Mouse (Mus musculus) cerebellum, adult 2 months (tissue): Measurements from ENCODE around the gene Nyx. TPM values are rescaled to one million over a fixed set of nuclear protein-coding genes. Genes with fewer than 3 reads are reported as not detected.

Experiments used
- DNase-seq, 2 experiments: peaks; one replicate each; pipeline ENCODE4 v3.0.0; 2021
- H3K27ac ChIP-seq: fragments of 200-500 bp; 2 replicates; pipeline ENCODE4 v1.5.1; 2012; ENCODE audit warnings: low read length, control low read depth, inconsistent platforms; ENCODE audit not compliant: insufficient read depth
- H3K27me3 ChIP-seq: fragments of 200-500 bp; 2 replicates; pipeline ENCODE4 v1.6.1; 2012; ENCODE audit warnings: inconsistent platforms, mild to moderate bottlenecking, low read length, moderate library complexity; ENCODE audit not compliant: control insufficient read depth, insufficient read depth
- H3K4me1 ChIP-seq: fragments of 200-500 bp; 2 replicates; pipeline ENCODE4 v1.6.1; 2011; ENCODE audit warnings: low read length; ENCODE audit not compliant: control insufficient read depth, insufficient read depth
- H3K4me3 ChIP-seq: fragments of 200-500 bp; replicated peaks from 2 replicates; pipeline ENCODE3; 2011; ENCODE audit warnings: mild to moderate bottlenecking, low read depth, low read length, control low read depth; ENCODE audit not compliant: insufficient read depth
- CTCF ChIP-seq: fragments of 200-500 bp; IDR thresholded peaks from 2 replicates; pipeline ENCODE4 v1.5.1; 2011; ENCODE audit warnings: low read depth, mild to moderate bottlenecking, control low read depth, low read length, moderate library complexity, borderline replicate concordance; ENCODE audit not compliant: insufficient read depth
- POLR2A ChIP-seq: fragments of 200-500 bp; IDR thresholded peaks from 2 replicates; pipeline ENCODE4 v1.6.1; 2011; ENCODE audit warnings: low read length, control low read depth, borderline replicate concordance; ENCODE audit not compliant: insufficient read depth
- WGBS: fragments of 180-500 bp; shearing (Covaris S2); methylation state at CpG from one replicate; pipeline ENCODE4 v1.1.7; 2018; 5-methylcytosine and 5-hydroxymethylcytosine counted together
- polyA plus RNA-seq: library from polyadenylated mRNA; depleted of rRNA; stranded (reverse); fragments of >200 nt; gene quantifications from 2 replicates; pipeline ENCODE4 v1.2.3, GENCODE M21; 2012

The Nyx gene
- polyA plus RNA-seq, 1 experiment = 0.65 TPM

DNA sequence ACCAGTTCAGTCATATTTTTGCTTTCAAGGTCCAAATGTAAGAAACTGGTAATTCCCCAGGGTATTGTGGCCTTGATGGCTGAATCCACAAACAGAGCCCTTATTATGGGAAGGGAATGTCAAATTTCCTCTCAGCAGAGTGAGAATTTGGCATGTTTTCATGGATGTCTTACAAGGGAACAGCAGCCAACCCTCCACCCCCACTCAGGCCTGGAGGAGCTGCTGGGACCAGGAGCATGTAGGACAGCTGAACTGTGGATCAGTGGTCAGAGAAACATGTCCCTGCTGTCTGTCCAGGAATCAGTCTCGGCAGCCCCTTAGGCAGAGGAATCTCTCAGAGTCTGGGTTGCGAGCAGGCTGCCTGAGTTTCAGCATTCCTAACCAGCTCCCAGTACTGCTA, 771 bp downstream of the Nyx start:
- TF ChIP-seq POLR2A (no peak), CTCF (no peak)
- peak in 1 of 2 experiments; percentile 60 for DNase-seq
- Histone ChIP-seq H3K4me1 (peaks cover 29% of the 10 kb centered on the region), H3K27me3 (no peaks in the 10 kb centered on the region), H3K4me3 (no peak overlapping the region), H3K27ac (peak overlapping the region; percentile 89)
- WGBS = 23% methylated on average over 2 of the region's 2 CpGs

GRCm38 (mm10) chrX:13467121-13467571, 1.2 kb downstream of the Nyx start:
- Histone ChIP-seq H3K4me3 (no peak overlapping the region), H3K27me3 (no peaks in the 10 kb centered on the region), H3K4me1 (peaks cover 29% of the 10 kb centered on the region), H3K27ac (peak overlapping the region; percentile 89)
- peak; percentile 56 to 68 for DNase-seq
- TF ChIP-seq POLR2A = no peak
- no peak for TF ChIP-seq CTCF
- 19% methylated on average over 6 of the region's 6 CpGs for WGBS

DNA sequence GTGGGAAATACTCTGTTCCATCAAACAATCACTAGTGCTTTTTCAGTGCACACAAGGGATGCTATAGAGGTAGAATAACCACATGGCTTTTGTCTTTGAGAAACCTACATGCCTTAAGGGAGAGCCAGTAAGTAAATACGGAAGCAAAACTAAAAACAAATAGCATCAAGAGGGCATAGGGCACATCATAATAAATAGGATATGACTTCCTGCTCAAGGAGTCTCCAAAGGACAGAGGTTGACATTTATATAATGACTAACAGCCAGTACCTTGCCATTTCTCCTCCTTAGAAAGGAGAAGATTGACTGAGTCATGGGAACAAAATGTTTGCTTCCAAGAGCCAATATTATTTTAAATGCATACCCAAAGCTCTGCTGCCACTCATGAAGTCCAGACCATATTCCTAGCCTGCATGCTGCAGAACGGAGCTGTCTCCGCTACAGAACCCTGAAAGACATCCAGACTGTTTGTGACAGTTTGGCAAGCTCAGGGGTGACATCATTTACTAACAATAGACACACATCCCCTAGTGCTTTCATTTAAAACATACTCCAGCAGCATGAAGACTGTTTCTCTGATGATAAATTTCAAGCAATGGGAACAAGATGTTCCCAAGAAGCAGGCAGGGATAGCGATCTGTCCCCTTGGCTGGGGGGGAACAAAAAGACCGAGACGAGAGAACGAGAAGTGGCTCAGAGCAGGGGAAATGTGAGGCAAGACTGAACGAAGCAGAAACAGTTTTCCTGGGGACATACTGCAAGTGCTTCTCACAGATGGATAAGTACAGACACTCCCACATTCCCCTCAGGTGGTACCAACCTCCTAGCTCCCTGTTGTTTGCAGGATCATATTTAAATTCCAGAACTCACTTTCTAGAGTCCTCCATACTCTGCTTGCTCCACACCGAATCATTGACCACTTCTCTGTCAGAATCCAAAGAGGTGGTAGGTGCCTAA, 3.5 kb downstream of the Nyx start:
- 13% methylated on average over 9 of the region's 9 CpGs for WGBS
- no peak for TF ChIP-seq POLR2A
- no peak for TF ChIP-seq CTCF
- DNase-seq = peak; percentile 70 to 86
- Histone ChIP-seq H3K27ac (peak overlapping the region; percentile 99), H3K4me3 (peak overlapping the region; percentile 70), H3K27me3 (no peaks in the 10 kb centered on the region), H3K4me1 (peaks cover 29% of the 10 kb centered on the region)

GRCm38 (mm10) chrX:13471925-13472324, 6.0 kb downstream of the Nyx start:
- H3K4me3 ChIP-seq = no peak overlapping the region
- no peak for DNase-seq
- WGBS = 84% methylated on average over 3 of the region's 3 CpGs
- no peak for TF ChIP-seq POLR2A
- no peak for TF ChIP-seq CTCF
- H3K27ac ChIP-seq = no peak overlapping the region
- peaks cover 26% of the 10 kb centered on the region; the same call in 1 of the 2 replicates for H3K4me1 ChIP-seq
- H3K27me3 ChIP-seq = no peaks in the 10 kb centered on the region

DNA sequence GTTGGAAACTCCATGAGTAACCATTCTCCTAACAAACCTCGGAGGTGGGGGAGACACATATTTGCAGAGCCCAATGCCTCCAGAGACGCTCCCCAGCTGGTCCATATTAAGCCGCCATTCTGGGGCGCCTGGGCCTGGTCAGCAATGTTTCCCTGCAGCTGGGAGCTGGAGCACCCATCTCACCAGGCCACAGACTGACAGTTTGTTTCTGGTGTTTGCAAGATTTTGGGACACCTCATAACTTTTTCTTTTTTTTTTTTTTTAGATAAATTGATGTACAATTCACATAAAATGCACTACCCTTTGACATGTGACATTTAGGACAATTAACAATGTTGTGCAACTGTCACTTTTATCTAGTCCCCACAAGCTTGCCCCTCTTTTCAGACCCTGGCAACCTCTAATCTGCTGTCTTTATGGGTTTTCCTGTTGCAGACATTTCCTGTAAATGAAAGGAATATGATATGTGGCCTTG, 6.9 kb downstream of the Nyx start:
- TF ChIP-seq POLR2A (no peak), CTCF (no peak)
- peaks cover 18% of the 10 kb centered on the region; the same call in 1 of the 2 replicates for H3K4me1 ChIP-seq
- no peak for DNase-seq
- H3K27me3 ChIP-seq = no peaks in the 10 kb centered on the region
- WGBS = 88% methylated on average over 4 of the region's 4 CpGs
- H3K27ac ChIP-seq = no peak overlapping the region
- H3K4me3 ChIP-seq = no peak overlapping the region

DNA sequence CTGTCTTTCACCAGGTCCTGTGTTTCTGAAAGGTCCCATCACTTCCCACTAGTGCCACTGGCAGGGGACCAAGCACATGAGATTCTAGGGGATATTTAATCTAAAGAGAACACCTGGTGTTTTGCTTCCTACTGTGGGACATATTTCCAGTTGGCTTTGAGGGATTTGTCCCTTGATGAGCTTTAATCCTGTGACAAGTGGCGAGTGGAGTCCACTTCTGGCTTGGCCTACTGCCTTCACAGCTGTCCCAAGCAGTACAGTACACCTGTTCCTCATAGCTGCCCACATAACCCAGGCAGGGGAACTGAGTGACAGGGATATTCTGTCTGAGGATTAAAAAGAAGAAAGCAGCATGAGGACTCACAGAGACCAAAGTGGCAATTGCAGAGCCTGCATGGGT, 9.5 kb downstream of the Nyx start:
- TF ChIP-seq POLR2A (no peak), CTCF (no peak)
- Histone ChIP-seq H3K27me3 (no peaks in the 10 kb centered on the region), H3K27ac (no peak overlapping the region), H3K4me1 (no peaks in the 10 kb centered on the region; the same call in 1 of the 2 replicates), H3K4me3 (no peak overlapping the region)
- 39% methylated on average over 1 of the region's 1 CpGs for WGBS
- DNase-seq = no peak

DNA sequence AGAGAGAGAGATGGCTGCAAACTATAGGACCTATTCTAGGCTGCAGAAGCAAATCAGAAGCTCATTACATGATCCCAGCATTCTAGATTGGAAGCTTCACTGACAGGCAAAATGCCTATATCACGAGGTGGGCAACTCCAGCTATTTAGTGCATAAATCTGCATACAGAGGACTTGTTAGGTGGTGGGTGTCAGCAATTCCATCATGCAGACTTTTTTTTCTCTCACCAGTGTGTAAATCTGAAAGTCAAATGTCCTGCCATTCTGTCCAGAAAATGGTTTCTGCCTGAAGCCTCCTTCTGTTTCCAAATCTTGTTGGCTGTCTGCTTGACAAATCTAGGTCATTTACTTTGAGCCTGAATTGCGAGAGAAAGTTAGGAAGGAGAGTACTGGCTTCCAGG, 11.7 kb downstream of the Nyx start:
- H3K4me3 ChIP-seq = no peak overlapping the region
- H3K27ac ChIP-seq = no peak overlapping the region
- no peak for DNase-seq
- WGBS = 33% methylated on average over 2 of the region's 2 CpGs
- H3K4me1 ChIP-seq = no peaks in the 10 kb centered on the region; the same call in 1 of the 2 replicates
- TF ChIP-seq POLR2A = no peak
- TF ChIP-seq CTCF = no peak
- H3K27me3 ChIP-seq = no peaks in the 10 kb centered on the region
